In genomic region chr4:104888499-104889262, GRCm38 (mm10) we compare ENCODE assay signal across 26 mouse cellular contexts. TPM values are rescaled to one million over a fixed set of nuclear protein-coding genes. Genes with fewer than 3 reads are reported as not detected.
A peak's percentile ranks its signal among the peaks of the same experiment; 100 is the strongest.
DNase-seq lines count a peak whose midpoint lies in the region; ATAC-seq and TF ChIP-seq lines count a peak whose summit lies in the region.
"Had no signal": no experiment of that assay in that cellular context is flagged by ENCODE, and none has a peak within 500 bp of the region (broad histone marks: within the 10 kb centered on the region; RNA-seq: fewer than 3 reads in every experiment).

No protein-coding gene starts in this region.

- TF ChIP-seq POLR2A in limb, embryonic 14.5 days (IDR thresholded peaks at IDR 0.05; ENCODE audit: borderline replicate concordance, extremely low read depth, insufficient read depth, insufficient read length), result no peak

- no peak overlapping the region for H3K27ac ChIP-seq in limb, embryonic 14.5 days (replicated peaks; ENCODE audit: low read depth, low read length)
- no peak overlapping the region for H3K27ac ChIP-seq in limb, embryonic 10.5 days
- H3K27ac ChIP-seq: forebrain, embryonic 15.5 days; macrophage had no signal

- peaks cover 6% of the 10 kb centered on the region; the same call in 1 of the 2 replicates for H3K4me1 ChIP-seq in limb, embryonic 14.5 days (ENCODE audit: control insufficient read depth, insufficient read depth, low read length)
- peaks cover 5% of the 10 kb centered on the region; the same call in 1 of the 2 replicates for H3K4me1 ChIP-seq in limb, embryonic 10.5 days

- intact Hi-C loops in heart, postnatal 14 days (cut with DNase I), result no loop called here

- H3K9ac ChIP-seq in limb, embryonic 14.5 days (ENCODE audit: low read depth, low read length, severe bottlenecking), result no peak overlapping the region
- H3K9ac ChIP-seq: forebrain, embryonic 15.5 days; heart, embryonic 12.5 days had no signal

- WGBS in limb, embryonic 14.5 days, result 69% methylated on average over 9 of the region's 9 CpGs
- 75% methylated on average over 9 of the region's 9 CpGs for WGBS in limb, embryonic 10.5 days

- no peak overlapping the region for H3K4me2 ChIP-seq in limb, embryonic 14.5 days (replicated peaks; ENCODE audit: low read depth, low read length, severe bottlenecking)
- H3K4me2 ChIP-seq: forebrain, embryonic 15.5 days; heart, embryonic 12.5 days had no signal

- no peaks in the 10 kb centered on the region for H3K9me3 ChIP-seq in limb, embryonic 14.5 days (ENCODE audit: control insufficient read depth, low read length)
- no peaks in the 10 kb centered on the region for H3K9me3 ChIP-seq in limb, embryonic 10.5 days (replicated peaks)
- H3K9me3 ChIP-seq: forebrain, embryonic 15.5 days; heart, embryonic 12.5 days had no signal

- H3K4me3 ChIP-seq in limb, embryonic 14.5 days (replicated peaks; ENCODE audit: low read length), result no peak overlapping the region
- H3K4me3 ChIP-seq in limb, embryonic 10.5 days, result no peak overlapping the region
- H3K4me3 ChIP-seq: erythroblast, embryonic 14.5 days; forebrain, embryonic 15.5 days; heart, embryonic 12.5 days had no signal

- peak; percentile 55 for DNase-seq in heart, adult 11 months
- DNase-seq in heart, postnatal 14 days, result no peak
- peak; percentile 7 for DNase-seq in limb, embryonic 14.5 days (ENCODE audit: low spot score)
- DNase-seq in limb, embryonic 10.5 days (ENCODE audit: low spot score), result no peak
- peak; percentile 58 for DNase-seq in Muller cell, postnatal 12 days (ENCODE audit: inconsistent ontology term)
- DNase-seq in lung, postnatal 25 days (ENCODE audit: low spot score), result peak; percentile 14
- no peak for DNase-seq in yolk sac, embryonic 10.5 days (ENCODE audit: low spot score)
- DNase-seq: adrenal gland, adult 2 months; cerebellum, adult 11 months; cerebellum, postnatal 25 days; heart, postnatal 36 days; kidney, postnatal 25 days; right cerebral cortex, adult 18-20 months; thymus, adult 18-20 months had no signal

- no peaks in the 10 kb centered on the region for H3K36me3 ChIP-seq in limb, embryonic 14.5 days (ENCODE audit: control insufficient read depth, insufficient read depth, low read length)
- H3K36me3 ChIP-seq in limb, embryonic 10.5 days, result no peaks in the 10 kb centered on the region
- H3K36me3 ChIP-seq: forebrain, embryonic 15.5 days; heart, embryonic 12.5 days had no signal

- no peak for ATAC-seq in limb, embryonic 14.5 days (ENCODE audit: low FRiP score, low read depth)
- ATAC-seq in megakaryocyte, adult 5-6 weeks (ENCODE audit: poor library complexity, severe bottlenecking), result no peak
- ATAC-seq: forebrain, embryonic 15.5 days had no signal

- H3K27me3 ChIP-seq in limb, embryonic 14.5 days (ENCODE audit: control insufficient read depth, insufficient read depth, low read length), result no peaks in the 10 kb centered on the region
- no peaks in the 10 kb centered on the region for H3K27me3 ChIP-seq in limb, embryonic 10.5 days (ENCODE audit: low read depth, poor library complexity, severe bottlenecking)
- H3K27me3 ChIP-seq: forebrain, embryonic 15.5 days had no signal

RNA-seq across cellular contexts. Expression of gene C8a, which starts 12.5 kb away (rescaled TPM):
- not detected for total RNA-seq in heart, postnatal 14 days (2021)
- polyA plus RNA-seq in limb, embryonic 14.5 days (2012; rRNA removed), result 0.04 TPM in 1 of 2 replicates, not detected in the other
- polyA plus RNA-seq in limb, embryonic 14.5 days (2014; fragmentation: Nextera tagmentation; extraction: Ambion mirVana), result not detected in 2 replicates
- not detected in 2 replicates for polyA plus RNA-seq in limb, embryonic 10.5 days (2016; fragmentation: Nextera tagmentation; extraction: Ambion mirVana)
- not detected in 2 replicates for total RNA-seq in megakaryocyte, adult 5-6 weeks (2015)
- not detected in 2 replicates for total RNA-seq in megakaryocyte, adult 5-6 weeks (2017)
- total RNA-seq: heart, postnatal 36 days; layer of hippocampus, postnatal 14 days; MEL; monocyte, adult 5-6 weeks had no signal
- polyA plus RNA-seq: adrenal gland, adult 2 months; erythroblast, embryonic 14.5 days; forebrain, embryonic 15.5 days; macrophage had no signal

RNA-seq across cellular contexts. Expression of gene Fyb2, which starts 24.6 kb away (rescaled TPM):
- not detected for total RNA-seq in heart, postnatal 14 days (2021)
- 0.15 and 0.30 TPM in 2 replicates for polyA plus RNA-seq in limb, embryonic 14.5 days (2012; rRNA removed)
- polyA plus RNA-seq in limb, embryonic 14.5 days (2014; fragmentation: Nextera tagmentation; extraction: Ambion mirVana), result 0.39 TPM in 2 replicates
- 0.09 TPM in 1 of 2 replicates, not detected in the other for polyA plus RNA-seq in limb, embryonic 10.5 days (2016; fragmentation: Nextera tagmentation; extraction: Ambion mirVana)
- 0.36 TPM in 1 of 2 replicates, not detected in the other for total RNA-seq in megakaryocyte, adult 5-6 weeks (2015)
- total RNA-seq in megakaryocyte, adult 5-6 weeks (2017), result not detected in 2 replicates
- total RNA-seq: heart, postnatal 36 days; monocyte, adult 5-6 weeks had no signal
- polyA plus RNA-seq: adrenal gland, adult 2 months; erythroblast, embryonic 14.5 days; heart, embryonic 12.5 days; intestine, embryonic 14.5 days had no signal

RNA-seq across cellular contexts. Expression of gene Gm17662, which starts 31.6 kb away (rescaled TPM):
- total RNA-seq in heart, postnatal 14 days (2021), result not detected
- not detected in 2 replicates for polyA plus RNA-seq in limb, embryonic 14.5 days (2012; rRNA removed)
- not detected in 2 replicates for polyA plus RNA-seq in limb, embryonic 14.5 days (2014; fragmentation: Nextera tagmentation; extraction: Ambion mirVana)
- not detected in 2 replicates for polyA plus RNA-seq in limb, embryonic 10.5 days (2016; fragmentation: Nextera tagmentation; extraction: Ambion mirVana)
- total RNA-seq in megakaryocyte, adult 5-6 weeks (2015), result not detected in 2 replicates
- not detected in 2 replicates for total RNA-seq in megakaryocyte, adult 5-6 weeks (2017)
- total RNA-seq: adrenal gland, adult 2 months; gastrocnemius, postnatal 4 days; heart, postnatal 36 days; layer of hippocampus, postnatal 14 days; left cerebral cortex, postnatal 14 days; liver, adult 2 months; MEL; monocyte, adult 5-6 weeks had no signal
- polyA plus RNA-seq: adrenal gland, adult 2 months; erythroblast, embryonic 14.5 days; forebrain, embryonic 15.5 days; heart, embryonic 12.5 days; intestine, embryonic 14.5 days; liver, adult 2 months; macrophage had no signal

Comparison
In these comparisons a context has a peak if more than half of its experiments do, and no peak if none do; other contexts are left out.
1. DNase-seq: peak in heart, adult 11 months (single experiment), limb, embryonic 14.5 days (single experiment), Muller cell, postnatal 12 days (single experiment) and lung, postnatal 25 days (single experiment); none in heart, postnatal 14 days (0 of 2), limb, embryonic 10.5 days (single experiment) and yolk sac, embryonic 10.5 days (single experiment).